Mouse (Mus musculus) layer of hippocampus, postnatal 36 days (tissue): Measurements from ENCODE around the gene Fam45a. TPM values are rescaled to one million over a fixed set of nuclear protein-coding genes. Genes with fewer than 3 reads are reported as not detected.

Experiments used
- DNase-seq, 2 experiments: peaks; one replicate each; pipeline ENCODE4 v3.0.0; 2022
- total RNA-seq, 2 experiments: library from RNA; stranded (reverse); gene quantifications; 2 replicates each; pipeline ENCODE4 v1.2.3; 2021

The Fam45a gene
- 10 to 100 TPM; 45.9 to 46.3 TPM for total RNA-seq

- DNase-seq = peak; percentile 90
Observed at GRCm38 (mm10) chr19:60811098-60812035, at the start of gene Fam45a. Fam45a (plus strand) TSS chr19:60811585.

GRCm38 (mm10) chr19:60773366-60773765, 38.0 kb upstream of the Fam45a start:
- no peak for DNase-seq

- DNase-seq = no peak
Observed at GRCm38 (mm10) chr19:60782034-60782433, 29.4 kb upstream of the Fam45a start.

GRCm38 (mm10) chr19:60784712-60785111, 26.7 kb upstream of the Fam45a start:
- no peak for DNase-seq

- DNase-seq = no peak
Observed at GRCm38 (mm10) chr19:60787465-60788150, 23.8 kb upstream of the Fam45a start.

GRCm38 (mm10) chr19:60788214-60788960, 23.0 kb upstream of the Fam45a start:
- no peak for DNase-seq

GRCm38 (mm10) chr19:60789452-60789851, 21.9 kb upstream of the Fam45a start:
- DNase-seq = no peak

GRCm38 (mm10) chr19:60789919-60790506, 21.4 kb upstream of the Fam45a start:
- DNase-seq = peak; percentile 49 to 50

- peak; percentile 95 for DNase-seq
Observed at GRCm38 (mm10) chr19:60790551-60791161, 20.7 kb upstream of the Fam45a start, which contains the start of gene Eif3a. Eif3a (minus strand) TSS chr19:60790658.

- DNase-seq = no peak
Observed at GRCm38 (mm10) chr19:60791164-60791563, 20.2 kb upstream of the Fam45a start.

GRCm38 (mm10) chr19:60793170-60793707, 18.1 kb upstream of the Fam45a start:
- no peak for DNase-seq

GRCm38 (mm10) chr19:60795244-60795643, 16.1 kb upstream of the Fam45a start:
- no peak for DNase-seq

GRCm38 (mm10) chr19:60797415-60797814, 14.0 kb upstream of the Fam45a start:
- no peak for DNase-seq

- DNase-seq = no peak
Observed at GRCm38 (mm10) chr19:60799867-60800569, 11.4 kb upstream of the Fam45a start.

GRCm38 (mm10) chr19:60804903-60805302, 6.5 kb upstream of the Fam45a start:
- DNase-seq = no peak

- no peak for DNase-seq
Observed at GRCm38 (mm10) chr19:60809927-60810326, 1.5 kb upstream of the Fam45a start.

- DNase-seq = no peak
Observed at GRCm38 (mm10) chr19:60812036-60812389, 628 bp downstream of the Fam45a start.

- DNase-seq = no peak
Observed at GRCm38 (mm10) chr19:60813133-60813532, 1.7 kb downstream of the Fam45a start.

- DNase-seq = no peak
Observed at GRCm38 (mm10) chr19:60818677-60819076, 7.3 kb downstream of the Fam45a start.

- peak; percentile 18 to 35 for DNase-seq
Observed at GRCm38 (mm10) chr19:60837747-60838146, 26.4 kb downstream of the Fam45a start.

- DNase-seq = no peak
Observed at GRCm38 (mm10) chr19:60843324-60843723, 31.9 kb downstream of the Fam45a start.
